Mouse (Mus musculus) brown adipose tissue, adult 24 weeks (tissue): ENCODE measurements around the gene Naa11. TPM values are rescaled to one million over a fixed set of nuclear protein-coding genes. Genes with fewer than 3 reads are reported as not detected.

Experiments used
- H3K27ac ChIP-seq: fragments of 200-500 bp; replicated peaks from 2 replicates; pipeline ENCODE4 v1.5.1; 2012; ENCODE audit warnings: low read depth, mild to moderate bottlenecking, low read length
- H3K4me1 ChIP-seq: fragments of 200-500 bp; 2 replicates; pipeline ENCODE4 v1.6.1; 2012; ENCODE audit warnings: low read length, mixed read lengths; ENCODE audit not compliant: control insufficient read depth, insufficient read depth, insufficient read length
- H3K4me3 ChIP-seq: fragments of 200-500 bp; 2 replicates; pipeline ENCODE4 v1.5.1; 2012; ENCODE audit warnings: low read depth, mild to moderate bottlenecking, low read length, moderate library complexity; ENCODE audit not compliant: insufficient read depth
- polyA plus RNA-seq: library from polyadenylated mRNA; stranded (reverse); fragments of >200 nt; gene quantifications from 2 replicates; pipeline ENCODE4 v1.2.4, GENCODE M21; 2012; ENCODE audit not compliant: missing spikeins, insufficient read depth, insufficient read length

Naa11 gene
- polyA plus RNA-seq, result not detected in 2 replicates

- Histone ChIP-seq H3K4me3 (no peak within 1 kb of the TSS), H3K27ac (no peak within 1 kb of the TSS), H3K4me1 (no peaks in the 10 kb centered on the region)
These were observed at the start of gene Naa11 for GRCm38 (mm10) chr5:97392160-97392559. TSS of gene Naa11 (minus strand) at chr5:97392379.

GRCm38 (mm10) chr5:97432512-97432911 is 40.3 kb upstream of the Naa11 start:
- Histone ChIP-seq H3K4me1 (no peaks in the 10 kb centered on the region), H3K4me3 (no peak overlapping the region), H3K27ac (no peak overlapping the region)

- Histone ChIP-seq H3K4me3 (no peak overlapping the region), H3K27ac (no peak overlapping the region), H3K4me1 (no peaks in the 10 kb centered on the region)
These were observed 37.8 kb upstream of the Naa11 start for GRCm38 (mm10) chr5:97429976-97430375.

- H3K4me3 ChIP-seq, result no peak overlapping the region
- no peaks in the 10 kb centered on the region for H3K4me1 ChIP-seq
These were observed 29.5 kb upstream of the Naa11 start for GRCm38 (mm10) chr5:97421669-97422068.

GRCm38 (mm10) chr5:97417185-97417584 is 25.0 kb upstream of the Naa11 start:
- no peak overlapping the region for H3K4me3 ChIP-seq
- no peaks in the 10 kb centered on the region for H3K4me1 ChIP-seq
- H3K27ac ChIP-seq, result no peak overlapping the region

More at GRCm38 (mm10) chr5:97421669-97422068, 29.5 kb upstream of the Naa11 start:
- H3K27ac ChIP-seq, result no peak overlapping the region

GRCm38 (mm10) chr5:97415837-97416236 is 23.7 kb upstream of the Naa11 start:
- Histone ChIP-seq H3K4me3 (no peak overlapping the region), H3K4me1 (no peaks in the 10 kb centered on the region), H3K27ac (no peak overlapping the region)

GRCm38 (mm10) chr5:97413716-97414115 is 21.5 kb upstream of the Naa11 start:
- H3K4me3 ChIP-seq, result no peak overlapping the region
- no peaks in the 10 kb centered on the region for H3K4me1 ChIP-seq
- H3K27ac ChIP-seq, result no peak overlapping the region

GRCm38 (mm10) chr5:97410190-97410589 is 18.0 kb upstream of the Naa11 start:
- H3K4me1 ChIP-seq, result no peaks in the 10 kb centered on the region
- H3K4me3 ChIP-seq, result no peak overlapping the region
- H3K27ac ChIP-seq, result no peak overlapping the region

- Histone ChIP-seq H3K4me1 (no peaks in the 10 kb centered on the region), H3K4me3 (no peak overlapping the region)
These were observed 17.1 kb upstream of the Naa11 start for GRCm38 (mm10) chr5:97409234-97409704.

GRCm38 (mm10) chr5:97401042-97401441 is 8.9 kb upstream of the Naa11 start:
- no peak overlapping the region for H3K27ac ChIP-seq
- no peak overlapping the region for H3K4me3 ChIP-seq
- H3K4me1 ChIP-seq, result no peaks in the 10 kb centered on the region

More at GRCm38 (mm10) chr5:97409234-97409704, 17.1 kb upstream of the Naa11 start:
- no peak overlapping the region for H3K27ac ChIP-seq

- Histone ChIP-seq H3K27ac (no peak overlapping the region), H3K4me3 (no peak overlapping the region), H3K4me1 (no peaks in the 10 kb centered on the region)
These were observed 5.4 kb upstream of the Naa11 start for GRCm38 (mm10) chr5:97397585-97397984.

- Histone ChIP-seq H3K4me3 (no peak overlapping the region), H3K4me1 (no peaks in the 10 kb centered on the region), H3K27ac (no peak overlapping the region)
These were observed 4.6 kb downstream of the Naa11 start for GRCm38 (mm10) chr5:97387622-97388021.

GRCm38 (mm10) chr5:97384399-97384798 is 7.8 kb downstream of the Naa11 start:
- Histone ChIP-seq H3K27ac (no peak overlapping the region), H3K4me1 (no peaks in the 10 kb centered on the region), H3K4me3 (no peak overlapping the region)

GRCm38 (mm10) chr5:97382548-97383222 is 9.5 kb downstream of the Naa11 start:
- Histone ChIP-seq H3K4me1 (no peaks in the 10 kb centered on the region), H3K27ac (no peak overlapping the region), H3K4me3 (no peak overlapping the region)

GRCm38 (mm10) chr5:97379976-97380375 is 12.2 kb downstream of the Naa11 start:
- no peak overlapping the region for H3K4me3 ChIP-seq
- no peak overlapping the region for H3K27ac ChIP-seq
- H3K4me1 ChIP-seq, result no peaks in the 10 kb centered on the region

- Histone ChIP-seq H3K27ac (no peak overlapping the region), H3K4me3 (no peak overlapping the region), H3K4me1 (no peaks in the 10 kb centered on the region)
These were observed 27.4 kb downstream of the Naa11 start for GRCm38 (mm10) chr5:97364781-97365180.
